Mouse (Mus musculus) spleen, adult 2 months (tissue): ENCODE data around the gene Atp8b5.

Experiments
- CTCF ChIP-seq: fragments of 200-500 bp; IDR thresholded peaks from 2 replicates; pipeline ENCODE4 v1.5.1; 2011; ENCODE audit warnings: mild to moderate bottlenecking, inconsistent platforms; ENCODE audit not compliant: insufficient read depth, insufficient read length, insufficient replicate concordance; ENCODE audit errors: extremely low read depth
- POLR2A ChIP-seq: fragments of 200-500 bp; IDR thresholded peaks from 2 replicates; pipeline ENCODE4 v1.6.1; 2011; ENCODE audit warnings: low read depth, low read length, inconsistent platforms

DNA sequence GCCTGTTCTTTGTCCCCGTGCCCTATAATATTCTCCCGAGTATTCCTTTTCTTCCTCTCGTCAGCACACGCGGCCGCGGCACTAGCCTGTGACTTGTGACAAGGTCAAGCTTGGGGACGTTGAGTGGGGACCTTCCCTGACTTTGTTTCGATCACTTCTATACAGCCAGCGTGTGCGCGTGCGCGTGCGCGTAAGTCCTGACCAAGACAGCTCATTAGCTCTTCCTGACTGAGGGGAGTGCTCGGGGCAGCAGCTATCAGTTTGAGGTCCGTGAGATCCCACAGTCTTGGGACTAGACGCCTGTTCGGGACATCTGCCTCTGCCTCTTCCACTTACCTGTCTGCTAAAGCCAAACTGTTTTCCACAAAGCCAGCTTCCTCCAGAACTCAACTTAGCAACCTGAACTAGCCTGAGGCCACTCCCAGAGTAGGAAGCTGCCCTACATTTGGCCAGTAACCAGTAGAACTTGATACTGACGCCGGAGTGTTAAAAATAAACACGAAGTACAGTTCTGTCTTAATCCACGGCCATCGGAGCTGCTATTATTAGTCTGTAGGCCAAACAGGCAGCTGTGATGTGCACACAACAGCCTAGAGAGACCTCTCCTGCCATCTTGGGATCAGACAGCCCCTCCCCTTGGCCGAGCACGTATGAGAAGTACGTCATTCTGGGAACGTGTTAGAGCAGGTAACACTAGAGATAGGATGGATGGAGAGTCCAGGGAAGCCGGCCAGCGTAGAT is 132.6 kb downstream of the Atp8b5 start:
- TF ChIP-seq POLR2A, result no peak
- TF ChIP-seq CTCF, result no peak
